Mouse (Mus musculus) layer of hippocampus, adult 11-12 months (tissue): Measurements from ENCODE around the gene Tdp1.

ENCODE experiments used
- DNase-seq: peaks from one replicate; pipeline ENCODE4 v3.0.0; 2022; ENCODE audit warnings: low spot score

Gene Tdp1

DNA sequence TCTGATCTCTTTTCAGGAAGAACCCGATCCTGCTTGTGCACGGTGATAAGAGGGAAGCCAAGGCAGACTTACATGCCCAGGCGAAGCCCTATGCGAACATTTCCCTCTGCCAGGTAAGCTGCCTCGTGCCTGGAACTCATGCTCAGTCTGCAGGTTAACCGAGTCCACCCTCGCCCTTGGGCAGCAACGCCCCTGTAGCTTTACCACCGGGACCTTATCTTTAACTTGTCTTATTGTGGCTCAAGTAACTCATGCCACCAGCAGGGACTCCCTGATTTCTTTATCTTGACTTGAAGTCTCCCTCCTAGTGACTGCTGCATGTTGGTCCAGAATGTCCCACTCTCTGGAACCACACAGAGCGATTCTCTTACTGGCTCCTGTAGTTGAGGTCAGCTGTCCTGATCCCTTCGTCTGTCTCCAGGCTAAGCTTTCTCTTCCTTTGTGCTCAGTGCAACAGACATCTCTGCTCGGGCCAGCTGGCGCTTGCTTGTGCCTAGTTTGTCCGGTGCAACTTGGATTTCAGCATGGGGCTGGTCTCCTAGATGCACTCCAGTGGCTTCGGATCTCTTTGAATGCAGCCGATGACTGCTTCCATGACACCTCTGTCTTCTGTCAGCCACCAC is 14.0 kb downstream of the Tdp1 start:
- no peak for DNase-seq

DNA sequence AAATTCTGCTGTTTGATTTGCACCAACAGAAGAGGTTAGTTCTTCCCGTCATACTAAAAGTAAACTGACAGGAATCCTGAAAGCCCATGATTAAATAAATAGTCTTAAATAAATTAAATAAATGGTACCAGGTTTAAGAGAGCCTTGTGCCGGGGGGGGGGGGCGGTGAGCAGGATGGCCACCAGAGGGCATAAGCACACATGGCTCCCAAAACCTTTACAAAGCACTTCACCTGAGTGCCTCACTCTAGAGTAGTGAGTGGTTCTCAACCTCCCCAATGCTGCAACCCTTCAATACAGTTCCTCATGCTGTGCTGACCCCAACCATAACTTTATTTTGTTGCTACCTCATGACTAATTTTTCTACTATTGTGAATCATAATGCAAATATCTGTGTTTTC is 15.7 kb downstream of the Tdp1 start:
- DNase-seq: no peak

DNA sequence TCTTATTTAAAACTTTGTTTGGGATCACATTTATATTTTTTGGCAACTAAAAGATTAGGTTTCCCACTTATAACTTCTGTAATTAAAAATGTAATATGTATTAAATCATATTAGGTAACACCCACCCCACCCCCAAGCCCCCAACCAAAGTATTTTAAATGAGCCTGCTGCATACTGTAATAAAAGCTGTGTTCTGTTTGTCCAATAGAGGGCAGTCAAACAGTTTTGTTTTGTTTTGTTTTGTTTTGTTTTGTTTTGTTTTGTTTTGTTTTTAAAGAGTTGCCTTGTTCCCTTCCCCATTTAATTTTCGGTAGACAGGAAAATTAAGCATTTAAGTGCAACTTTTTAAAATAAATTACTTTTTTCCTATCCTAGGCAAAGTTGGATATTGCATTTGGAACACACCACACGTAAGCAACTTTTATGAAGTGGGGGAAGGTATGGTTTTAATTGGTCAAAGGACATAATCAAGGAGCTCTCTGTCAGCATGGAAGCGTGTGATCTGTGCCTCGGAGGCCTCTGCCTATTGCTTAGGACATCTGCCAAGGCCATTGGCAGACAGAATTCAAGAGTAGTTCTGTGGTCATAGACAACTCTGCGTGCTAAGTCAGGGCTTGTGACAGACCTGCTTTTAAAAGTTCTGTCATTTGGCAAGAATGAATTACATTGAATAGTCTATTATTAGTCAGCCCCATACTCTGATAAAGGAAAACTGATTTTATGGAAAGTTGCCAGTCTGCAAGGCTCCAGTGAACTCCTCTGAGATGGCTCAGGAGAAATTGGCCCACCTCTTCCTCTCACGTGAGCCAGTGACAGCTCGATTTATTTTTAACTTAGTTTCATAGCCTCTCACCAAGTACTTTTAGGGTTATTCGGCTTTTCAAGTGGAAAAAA is 17.9 kb downstream of the Tdp1 start:
- DNase-seq: no peak

DNA sequence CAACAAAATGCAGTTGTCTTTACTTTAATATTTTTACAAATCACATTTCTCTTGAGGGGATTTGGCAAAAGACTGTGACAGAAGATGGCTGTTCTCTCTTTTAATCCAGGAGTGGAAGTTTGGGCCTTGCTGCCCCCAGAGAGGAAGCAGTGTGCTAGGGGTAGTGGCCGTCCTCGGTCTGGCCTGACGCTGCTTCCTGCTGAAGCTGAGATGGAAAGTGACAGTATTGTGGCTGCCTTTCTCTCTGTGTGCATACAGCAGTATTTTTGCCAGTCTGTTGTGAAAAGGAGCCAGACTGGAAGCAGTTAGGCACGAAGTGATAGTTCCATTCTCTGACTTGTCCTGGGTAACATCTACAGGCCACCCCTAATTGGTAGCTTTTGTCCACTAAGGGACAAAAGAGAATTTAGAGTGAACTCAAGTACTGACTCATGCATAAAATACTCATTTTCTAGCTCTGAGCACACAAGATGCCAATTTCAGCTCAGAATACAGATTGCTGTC is 18.6 kb downstream of the Tdp1 start:
- no peak for DNase-seq

DNA sequence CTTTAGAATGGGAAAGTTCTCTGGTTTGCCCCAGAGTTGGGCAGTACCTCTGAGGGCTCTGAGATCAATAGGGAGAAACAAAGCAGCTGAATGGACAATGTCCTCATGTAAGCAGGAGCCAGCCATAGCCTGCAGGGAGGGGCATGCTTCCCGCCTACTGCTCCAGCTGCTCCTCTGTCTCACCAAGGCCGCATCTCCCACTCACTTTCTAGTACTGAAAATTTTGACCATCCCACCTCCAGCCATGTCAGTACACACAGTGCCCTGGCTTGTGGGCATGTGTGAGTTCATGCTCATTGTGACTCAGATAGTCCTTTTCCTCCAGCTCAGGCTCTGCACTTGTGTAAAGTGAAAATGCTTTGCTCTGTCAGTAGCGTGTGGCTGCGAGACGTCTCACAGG is 20.2 kb downstream of the Tdp1 start:
- no peak for DNase-seq

DNA sequence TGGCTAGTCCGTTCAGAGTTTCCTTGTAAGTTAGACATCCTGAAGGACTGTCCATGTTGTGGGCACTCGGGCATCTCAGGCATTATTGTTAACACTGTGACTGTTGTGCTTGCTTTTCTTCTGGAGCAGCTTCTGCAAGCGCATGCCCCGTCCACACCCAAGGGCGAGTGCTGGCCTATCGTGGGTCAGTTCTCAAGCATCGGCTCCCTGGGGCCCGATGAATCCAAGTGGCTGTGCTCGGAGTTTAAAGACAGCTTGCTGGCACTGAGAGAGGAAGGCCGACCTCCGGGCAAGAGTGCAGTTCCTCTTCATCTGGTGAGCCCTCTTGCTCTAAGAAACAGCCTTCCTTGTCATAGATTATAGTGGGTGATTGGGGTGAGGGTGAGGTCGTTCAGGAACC is 27.1 kb downstream of the Tdp1 start:
- DNase-seq: no peak

DNA sequence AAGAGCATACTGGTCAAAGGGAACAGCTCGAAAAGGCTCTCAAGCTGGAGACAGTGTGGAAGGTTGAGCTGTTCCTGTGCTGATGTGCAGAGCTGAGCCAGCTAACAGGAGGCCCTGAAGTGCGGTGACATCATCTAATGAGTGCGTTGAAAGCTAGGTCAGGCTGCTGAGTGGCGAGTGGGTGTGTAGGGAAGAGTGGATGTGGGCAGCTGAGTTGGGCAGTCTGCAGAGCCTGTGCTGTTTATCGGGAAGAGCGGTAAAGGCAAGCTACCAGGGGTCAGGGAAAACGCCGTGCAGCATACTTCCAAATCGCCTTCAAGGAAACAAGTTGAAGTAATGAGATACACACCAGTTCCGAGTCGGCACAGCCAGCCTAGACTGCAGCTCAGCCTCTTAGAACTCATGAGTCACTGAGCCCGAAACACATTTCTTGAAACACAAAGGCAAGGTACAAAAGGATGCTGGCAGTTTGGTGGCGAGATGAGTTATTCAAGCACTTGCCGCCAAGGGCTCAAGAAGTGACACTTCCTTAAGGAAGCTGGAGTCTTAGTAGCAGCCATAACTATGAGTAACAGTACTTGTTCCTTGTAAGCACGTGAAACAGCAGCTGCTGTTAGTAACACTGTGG is 33.6 kb downstream of the Tdp1 start:
- no peak for DNase-seq

DNA sequence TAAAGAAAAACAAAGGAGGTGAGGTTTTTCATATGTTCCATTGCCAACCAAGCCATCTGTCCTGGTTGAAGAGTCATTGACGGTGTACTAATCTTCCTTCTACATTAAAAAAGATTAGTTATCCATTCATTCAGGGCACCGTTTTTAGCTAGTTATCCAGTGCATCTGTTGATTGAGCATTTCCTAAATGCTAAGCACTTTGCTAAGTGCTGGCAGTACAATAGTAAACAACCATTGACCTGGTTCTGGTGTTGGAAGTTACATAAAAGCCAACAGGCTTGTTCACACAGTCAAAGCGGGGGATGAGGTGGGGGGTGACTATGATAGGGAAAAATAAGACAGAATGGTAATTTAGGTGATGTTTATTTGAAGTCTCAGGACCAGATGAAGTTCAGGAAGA is 35.3 kb downstream of the Tdp1 start:
- no peak for DNase-seq

DNA sequence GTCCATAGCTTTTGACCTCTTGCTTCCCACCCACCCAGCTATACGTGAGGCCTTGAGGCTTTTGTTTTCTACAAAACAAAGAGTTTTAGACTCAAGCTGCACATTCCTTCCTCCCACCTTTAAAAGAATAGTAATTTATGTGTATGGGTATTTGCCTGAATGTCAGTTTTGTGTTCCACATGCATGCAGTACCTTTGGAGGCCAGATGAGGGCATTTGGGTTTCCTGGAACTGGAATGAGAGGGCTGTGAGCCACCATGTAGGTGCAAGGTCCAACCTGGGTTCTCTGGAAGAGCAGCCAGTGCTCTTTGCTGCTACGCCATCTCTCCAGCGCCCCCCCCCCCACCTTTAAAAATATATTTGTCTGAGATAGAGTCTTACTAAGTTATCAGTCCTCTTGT is 36.7 kb downstream of the Tdp1 start:
- DNase-seq: no peak

DNA sequence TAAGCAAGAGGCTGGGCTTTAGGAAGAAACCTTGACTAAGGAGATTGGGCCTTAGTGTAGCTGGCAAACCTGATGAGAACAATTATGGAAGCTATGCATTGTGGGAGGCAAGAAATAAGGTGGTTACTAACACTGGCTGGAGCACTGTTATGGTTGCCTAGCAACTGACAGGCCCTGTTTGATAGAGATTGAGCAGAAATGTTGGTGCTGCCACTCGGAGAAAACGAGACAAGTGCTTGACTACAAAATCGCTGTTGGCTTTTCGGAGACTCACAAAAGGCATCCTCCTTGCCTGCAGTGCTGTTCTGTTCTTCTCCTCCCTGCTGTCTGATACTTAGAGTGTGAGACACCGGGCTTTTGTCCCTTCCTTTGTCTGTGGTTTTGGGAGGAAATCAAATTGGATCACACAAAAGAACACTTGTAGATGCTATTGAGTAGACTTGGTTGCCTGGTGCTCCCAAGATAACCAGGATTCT is 38.9 kb downstream of the Tdp1 start:
- DNase-seq: peak; percentile 33

DNA sequence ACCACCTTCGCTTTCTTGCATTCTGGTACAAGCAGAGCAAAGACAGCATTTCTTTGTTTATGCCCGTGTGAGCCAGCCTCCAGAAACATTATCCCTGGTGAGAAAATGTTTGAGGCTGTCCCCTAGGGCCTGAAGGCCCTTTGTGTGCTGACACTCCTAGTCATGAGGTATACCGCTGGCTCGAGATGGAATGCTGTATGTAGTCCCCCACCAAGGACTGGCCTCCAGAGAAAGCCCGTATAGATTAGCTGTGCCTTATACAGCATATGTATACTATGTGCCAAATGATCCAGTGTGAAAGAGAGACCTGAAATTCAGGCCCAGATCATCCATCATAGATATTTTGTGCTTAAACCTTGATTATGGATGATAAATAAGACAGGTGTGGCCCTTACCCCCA is 39.4 kb downstream of the Tdp1 start:
- DNase-seq: no peak

DNA sequence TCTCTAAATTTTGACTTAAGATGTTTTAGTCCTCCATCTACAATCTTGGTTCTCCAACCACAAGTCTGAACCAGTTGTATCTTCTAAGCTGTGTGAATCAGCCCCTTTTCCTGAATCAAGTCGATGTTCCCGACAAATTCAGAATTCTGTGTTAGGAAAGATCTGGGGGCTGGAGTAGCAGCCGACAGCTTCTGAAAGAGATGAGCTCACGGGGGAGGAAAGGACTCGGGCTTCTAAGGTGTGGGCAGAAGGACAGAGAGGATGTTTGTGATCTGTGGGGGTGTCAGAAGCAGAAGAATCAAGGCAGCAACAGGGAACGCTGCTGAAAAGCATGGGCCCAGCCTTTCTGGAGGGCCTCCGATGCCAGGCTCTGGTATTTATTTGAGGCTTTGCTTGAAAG is 44.0 kb downstream of the Tdp1 start:
- no peak for DNase-seq

DNA sequence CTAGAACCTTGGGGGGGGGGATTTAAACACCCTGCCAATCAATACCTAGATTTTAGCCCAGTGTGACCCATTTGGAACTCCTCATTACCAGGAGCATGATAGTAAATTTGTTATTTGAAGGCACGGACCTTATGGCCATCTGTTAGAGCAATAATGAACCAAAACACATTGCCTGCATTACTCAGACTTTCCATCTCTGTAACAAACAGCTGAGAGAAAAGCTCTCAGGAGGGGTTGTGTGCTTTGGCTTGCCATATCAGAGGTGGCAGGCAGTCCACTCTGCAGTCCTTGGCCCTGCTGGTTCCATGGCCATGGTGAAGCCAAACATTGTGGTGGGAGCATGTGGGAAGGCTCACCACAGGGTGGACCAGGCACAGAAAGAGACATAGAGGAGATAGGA is 44.8 kb downstream of the Tdp1 start:
- DNase-seq: no peak

DNA sequence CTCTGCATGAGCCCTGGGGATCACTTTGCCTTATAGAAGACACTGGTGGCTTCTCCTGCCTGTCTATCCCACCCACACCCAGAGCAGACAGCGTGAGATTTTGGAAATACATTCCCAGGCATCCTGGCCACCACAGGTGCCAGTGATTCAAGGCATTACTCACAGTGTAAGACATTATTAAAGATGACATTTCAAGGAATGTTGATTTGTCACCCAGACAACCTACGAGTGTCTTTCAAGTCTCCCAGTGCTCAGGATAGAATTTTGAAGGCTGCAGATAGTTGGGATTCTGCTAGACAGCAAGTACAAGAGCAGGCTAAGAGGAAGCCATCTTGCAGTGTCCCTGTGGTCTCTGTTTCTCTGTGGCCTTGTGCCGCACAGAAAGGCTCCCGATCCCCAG is 47.9 kb downstream of the Tdp1 start:
- DNase-seq: no peak

DNA sequence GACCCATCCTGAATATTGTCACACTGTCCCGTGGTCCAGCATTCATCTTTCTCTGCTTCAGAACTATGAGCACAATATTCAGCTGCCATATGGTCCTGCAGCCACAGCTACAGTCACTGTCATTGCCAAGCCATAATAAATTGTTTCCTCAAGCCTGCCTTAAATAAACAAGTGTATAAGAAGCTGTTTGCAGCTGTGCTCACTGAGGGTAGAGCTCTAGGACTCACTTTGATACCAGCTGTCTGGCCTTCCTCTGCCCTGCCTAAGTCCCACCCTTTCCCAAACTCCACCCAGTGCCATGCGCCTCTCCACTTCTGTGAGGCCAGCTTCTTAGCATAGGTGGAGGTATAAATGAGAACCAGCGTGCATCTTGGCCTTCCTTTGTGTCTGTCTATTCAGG is 49.3 kb downstream of the Tdp1 start:
- DNase-seq: no peak

DNA sequence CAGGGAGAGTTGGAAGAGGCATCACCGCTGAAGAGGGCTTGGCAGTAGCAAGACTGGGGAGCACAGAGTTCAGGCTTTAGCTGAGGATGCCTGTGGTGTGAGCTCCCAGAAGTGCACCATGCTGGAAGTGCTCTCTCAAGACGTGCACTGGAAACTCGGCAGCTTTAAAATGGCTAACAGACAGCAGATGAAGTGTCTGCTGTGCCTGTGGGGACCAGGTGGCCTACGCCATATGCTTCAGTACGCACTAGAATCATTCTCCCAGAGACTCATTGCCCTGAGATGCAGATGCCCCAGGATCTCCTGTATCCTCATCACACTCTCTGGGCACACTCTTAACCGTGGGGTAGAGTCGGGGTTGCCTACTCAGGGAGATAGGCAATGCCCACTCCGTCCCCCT is 51.1 kb downstream of the Tdp1 start:
- DNase-seq: peak; percentile 29

DNA sequence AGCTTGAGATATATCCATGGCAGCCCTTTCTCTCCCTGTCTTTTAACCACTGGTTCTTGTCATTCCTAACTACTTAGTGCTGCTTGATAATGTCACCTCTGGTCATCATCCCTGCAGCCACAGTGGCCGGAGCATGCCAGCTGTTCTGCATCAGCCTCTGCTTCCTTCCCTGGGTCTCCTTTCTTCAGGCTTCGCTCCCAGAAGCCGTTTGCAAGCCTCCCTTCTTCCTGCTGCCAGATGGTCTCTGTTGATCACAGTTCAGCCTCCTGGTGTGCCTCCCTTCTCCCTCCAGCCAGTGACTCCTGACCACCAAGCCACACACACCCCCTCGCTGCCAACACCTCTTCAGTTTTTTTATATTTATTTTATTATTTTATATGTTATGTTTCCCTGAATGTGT is 54.2 kb downstream of the Tdp1 start:
- DNase-seq: no peak

DNA sequence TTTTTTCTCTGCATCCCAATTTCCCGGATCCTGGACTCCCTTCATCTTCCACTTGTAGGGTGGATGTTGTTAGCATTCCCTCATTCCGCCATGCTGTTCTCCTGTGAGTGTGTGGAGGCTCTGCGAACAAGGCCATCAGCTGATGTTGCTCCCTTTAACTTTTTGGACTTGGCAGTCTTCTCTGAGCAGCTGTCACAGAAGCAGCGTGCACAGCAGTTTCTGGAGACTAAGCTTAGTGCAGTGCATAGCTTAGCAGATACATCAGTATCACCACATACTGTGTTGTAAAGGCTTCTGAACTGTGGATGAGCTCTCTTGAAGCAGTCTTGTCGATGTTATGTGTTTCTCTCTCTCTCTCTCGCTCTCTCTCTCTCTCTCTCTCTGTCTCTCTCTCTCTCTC is 54.9 kb downstream of the Tdp1 start:
- DNase-seq: no peak

DNA sequence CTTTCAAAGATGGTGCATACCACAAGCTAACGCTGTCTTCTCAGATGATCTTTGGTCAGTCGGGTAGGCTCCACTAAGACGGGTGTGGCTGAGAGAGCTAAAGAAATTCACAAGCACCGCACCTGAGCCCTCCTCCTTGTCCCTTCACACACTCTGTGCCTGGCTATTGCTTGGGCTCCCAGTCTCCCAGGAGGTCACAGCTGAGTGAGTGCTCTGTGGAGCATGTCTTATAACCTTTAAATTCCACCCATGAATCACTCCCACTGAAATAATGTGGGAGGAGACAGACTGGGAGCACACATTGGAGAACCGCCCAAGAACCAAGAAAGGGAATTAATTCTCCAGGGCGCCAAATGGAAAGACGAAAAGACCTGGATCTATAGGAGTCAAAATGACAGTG is 56.4 kb downstream of the Tdp1 start:
- no peak for DNase-seq

DNA sequence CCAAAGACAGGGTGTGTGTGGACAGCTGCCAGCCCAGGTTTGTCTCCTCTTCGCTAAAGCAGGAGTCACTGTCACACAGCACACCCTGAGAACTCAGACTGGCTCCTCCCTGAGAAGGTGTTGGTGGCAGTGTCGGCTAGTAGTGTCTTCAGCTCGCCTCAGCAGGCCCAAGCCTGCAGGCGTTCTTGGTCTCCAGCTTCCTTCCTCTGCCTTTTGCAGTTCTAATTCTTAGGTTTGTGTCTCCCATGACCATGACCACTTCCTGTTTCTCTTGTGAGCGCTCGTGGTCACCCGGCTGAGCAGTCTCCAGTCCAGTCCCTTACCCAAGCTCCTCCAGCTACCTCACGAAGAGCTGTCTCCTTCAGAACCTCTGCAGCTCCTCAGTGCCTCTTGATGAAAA is 58.1 kb downstream of the Tdp1 start:
- DNase-seq: peak; percentile 27

DNA sequence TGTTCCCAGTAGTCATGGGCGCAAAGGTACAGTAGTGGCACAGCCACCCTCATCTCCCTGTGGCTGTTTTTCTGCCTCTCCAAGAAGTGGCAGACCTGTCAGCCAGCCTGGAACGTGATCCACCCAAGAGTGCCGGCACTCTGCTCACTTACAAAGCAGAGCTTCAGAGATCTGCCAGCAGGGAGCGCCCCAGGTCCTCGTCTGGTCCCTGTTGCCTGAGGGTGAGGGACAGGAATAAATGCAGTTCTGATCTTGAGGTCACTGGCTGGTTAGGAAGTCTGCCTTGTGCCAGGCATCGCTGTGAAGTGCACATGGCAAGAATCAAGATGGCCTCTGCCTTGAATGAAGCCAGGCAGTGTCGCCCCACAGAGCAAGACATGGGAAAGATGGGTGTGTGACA is 68.6 kb downstream of the Tdp1 start:
- peak; percentile 79 for DNase-seq

DNA sequence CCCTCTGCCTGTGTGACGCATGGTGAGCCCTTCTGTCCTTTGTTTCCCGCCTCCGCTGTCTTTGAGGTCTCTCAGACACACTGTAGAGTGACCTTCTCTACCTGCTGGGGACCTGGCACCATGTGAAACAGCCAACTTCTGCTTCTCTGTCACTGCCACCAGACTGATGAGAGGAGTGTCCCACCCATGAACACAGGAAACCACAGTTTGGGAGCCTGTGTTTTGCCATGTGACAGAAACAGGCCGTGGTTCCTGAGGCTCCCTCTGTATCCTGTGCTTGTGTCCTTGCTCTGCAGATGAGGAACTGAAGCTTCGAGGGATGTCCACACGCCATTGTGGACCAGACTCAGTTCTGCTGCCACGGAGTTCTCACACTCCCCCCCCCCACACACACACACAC is 72.1 kb downstream of the Tdp1 start:
- DNase-seq: no peak
